Mouse (Mus musculus) limb, embryonic 12.5 days (tissue): ENCODE measurements around the gene 1810043G02Rik. TPM values are rescaled to one million over a fixed set of nuclear protein-coding genes. Genes with fewer than 3 reads are reported as not detected.
A peak's percentile ranks its signal among the peaks of the same experiment; 100 is the strongest.

Experiments used
- ATAC-seq: fragments of 200-750 bp; cut with Nextera tagmentation; 2 replicates; pipeline ENCODE4 v1.8.0; 2017; ENCODE audit warnings: low read depth, moderate TSS enrichment; ENCODE audit not compliant: insufficient number of reproducible peaks, insufficient read depth, low FRiP score, low TSS enrichment
- H3K27ac ChIP-seq: fragments of 300-500 bp; sonication (generic); 2 replicates; pipeline ENCODE4 v1.5.1; 2016; ENCODE audit warnings: mild to moderate bottlenecking, moderate library complexity
- H3K27me3 ChIP-seq: fragments of 300-500 bp; sonication (generic); 2 replicates; pipeline ENCODE4 v1.6.1; 2016; ENCODE audit warnings: mild to moderate bottlenecking, moderate library complexity
- H3K36me3 ChIP-seq: fragments of 300-500 bp; sonication (generic); 2 replicates; pipeline ENCODE4 v1.6.1; 2016; ENCODE audit warnings: mild to moderate bottlenecking, moderate library complexity
- H3K4me1 ChIP-seq: fragments of 300-500 bp; sonication (generic); replicated peaks from 2 replicates; pipeline ENCODE4 v1.6.1; 2016
- H3K4me2 ChIP-seq: fragments of 300-500 bp; sonication (generic); 2 replicates; pipeline ENCODE4 v1.6.1; 2016; ENCODE audit warnings: mild to moderate bottlenecking, moderate library complexity
- H3K4me3 ChIP-seq: fragments of 300-500 bp; sonication (generic); replicated peaks from 2 replicates; pipeline ENCODE4 v1.5.1; 2016; ENCODE audit warnings: mild to moderate bottlenecking
- H3K9ac ChIP-seq: fragments of 300-500 bp; sonication (generic); replicated peaks from 2 replicates; pipeline ENCODE4 v1.6.1; 2016; ENCODE audit warnings: mild to moderate bottlenecking, moderate library complexity
- H3K9me3 ChIP-seq: fragments of 300-500 bp; sonication (generic); 2 replicates; pipeline ENCODE4 v1.6.1; 2016; ENCODE audit warnings: mild to moderate bottlenecking, moderate library complexity
- WGBS: fragments of 180-500 bp; shearing (Covaris S2); methylation state at CpG from one replicate; pipeline ENCODE4 v1.1.7; 2016; 5-methylcytosine and 5-hydroxymethylcytosine counted together
- polyA plus RNA-seq: library from polyadenylated mRNA; unstranded; fragments of >200 nt; fragmentation: Nextera tagmentation; extraction: Ambion mirVana; gene quantifications from 2 replicates; pipeline ENCODE4 v1.2.1, GENCODE M21; 2016

1810043G02Rik gene
- polyA plus RNA-seq, 1 experiment from 2014 or later = 29.2 TPM

- Histone ChIP-seq H3K4me2 (no peak overlapping the region), H3K4me3 (no peak overlapping the region), H3K27ac (no peak overlapping the region), H3K9ac (no peak overlapping the region), H3K27me3 (peaks cover 14% of the 10 kb centered on the region), H3K36me3 (no peaks in the 10 kb centered on the region), H3K4me1 (peaks cover 15% of the 10 kb centered on the region), H3K9me3 (no peaks in the 10 kb centered on the region)
- 71% methylated on average over 5 of the region's 5 CpGs for WGBS
- ATAC-seq = no peak
These were observed 4.0 kb upstream of the 1810043G02Rik start for GRCm38 (mm10) chr10:77974323-77974722.

GRCm38 (mm10) chr10:77974811-77975210 lies 3.5 kb upstream of the 1810043G02Rik start:
- Histone ChIP-seq H3K9ac (no peak overlapping the region), H3K27ac (no peak overlapping the region), H3K4me1 (peaks cover 11% of the 10 kb centered on the region), H3K36me3 (no peaks in the 10 kb centered on the region), H3K9me3 (no peaks in the 10 kb centered on the region), H3K27me3 (peaks cover 9% of the 10 kb centered on the region), H3K4me2 (no peak overlapping the region), H3K4me3 (no peak overlapping the region)
- WGBS = 73% methylated on average over 5 of the region's 5 CpGs
- no peak for ATAC-seq

GRCm38 (mm10) chr10:77975653-77976052 lies 2.7 kb upstream of the 1810043G02Rik start:
- Histone ChIP-seq H3K9me3 (no peaks in the 10 kb centered on the region), H3K27ac (no peak overlapping the region), H3K4me1 (peaks cover 11% of the 10 kb centered on the region; the same call in 1 of the 2 replicates), H3K4me2 (no peak overlapping the region), H3K4me3 (no peak overlapping the region), H3K36me3 (peaks cover 8% of the 10 kb centered on the region), H3K9ac (no peak overlapping the region), H3K27me3 (peaks cover under 1% of the 10 kb centered on the region)
- WGBS = 33% methylated on average over 4 of the region's 4 CpGs
- no peak for ATAC-seq

DNA sequence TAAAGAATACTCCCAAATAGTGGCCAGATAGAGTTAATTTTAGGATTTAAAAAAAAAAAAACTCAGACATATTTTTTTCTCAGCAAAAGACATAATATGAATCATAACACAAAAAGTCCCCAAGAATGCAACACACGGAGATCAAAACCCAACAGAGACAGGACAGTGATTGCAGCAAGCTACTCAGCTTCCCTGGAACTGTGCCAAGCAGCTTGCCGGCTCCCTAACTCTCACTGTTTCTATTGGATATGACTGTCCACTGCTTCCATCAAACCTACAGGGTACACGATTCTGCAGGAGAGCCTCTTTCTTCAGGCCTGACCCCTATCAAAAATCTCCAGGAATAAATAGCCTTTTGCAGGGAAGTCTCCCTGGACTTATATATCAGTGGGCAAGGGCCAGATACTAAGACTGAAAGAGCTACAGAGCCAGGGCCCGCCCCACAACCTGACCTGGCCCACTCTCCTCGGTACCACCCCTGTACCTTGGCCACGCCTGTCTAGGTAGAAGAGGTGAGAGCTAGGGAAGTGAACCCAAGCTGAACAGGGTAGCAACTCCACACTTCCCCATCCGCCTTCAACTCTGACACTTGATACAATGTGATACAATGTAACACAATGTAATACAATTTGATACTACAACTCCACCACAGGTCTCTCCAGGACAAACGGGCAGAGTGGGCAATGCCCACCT lies 1.7 kb upstream of the 1810043G02Rik start:
- H3K4me2 ChIP-seq = no peak overlapping the region
- H3K9ac ChIP-seq = no peak overlapping the region
- no peak overlapping the region for H3K27ac ChIP-seq
- no peaks in the 10 kb centered on the region for H3K27me3 ChIP-seq
- H3K4me1 ChIP-seq = peaks cover 11% of the 10 kb centered on the region; the same call in 1 of the 2 replicates
- peaks cover 18% of the 10 kb centered on the region for H3K36me3 ChIP-seq
- 74% methylated on average over 8 of the region's 8 CpGs for WGBS
- no peak for ATAC-seq
- no peak overlapping the region for H3K4me3 ChIP-seq
- H3K9me3 ChIP-seq = no peaks in the 10 kb centered on the region

DNA sequence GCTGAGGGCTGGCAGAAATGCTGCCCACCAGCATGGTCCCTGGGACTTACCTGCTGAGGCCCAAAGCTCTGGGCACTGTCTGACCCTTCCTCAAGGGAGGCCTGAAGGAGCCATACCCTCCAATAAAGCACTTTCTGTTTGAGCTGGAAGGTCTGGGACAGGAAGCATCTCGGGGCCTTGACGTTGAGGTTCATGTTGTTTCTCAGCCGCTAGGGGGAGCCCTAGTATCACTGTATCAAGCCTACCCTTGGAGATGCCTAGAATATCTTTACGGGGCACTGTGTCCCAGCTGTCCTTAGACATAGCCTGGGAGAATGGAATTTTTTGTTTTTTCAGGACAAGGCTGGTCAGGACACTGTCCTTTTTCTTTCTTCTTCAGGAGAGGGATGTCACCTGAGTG lies 6.3 kb downstream of the 1810043G02Rik start:
- Histone ChIP-seq H3K27ac (no peak overlapping the region), H3K36me3 (peaks cover 70% of the 10 kb centered on the region), H3K9ac (no peak overlapping the region), H3K4me2 (no peak overlapping the region), H3K9me3 (no peaks in the 10 kb centered on the region), H3K27me3 (no peaks in the 10 kb centered on the region), H3K4me1 (no peaks in the 10 kb centered on the region), H3K4me3 (no peak overlapping the region)
- ATAC-seq = peak; percentile 56; the same call in 1 of the 2 replicates
- 2% methylated on average over 4 of the region's 4 CpGs for WGBS

DNA sequence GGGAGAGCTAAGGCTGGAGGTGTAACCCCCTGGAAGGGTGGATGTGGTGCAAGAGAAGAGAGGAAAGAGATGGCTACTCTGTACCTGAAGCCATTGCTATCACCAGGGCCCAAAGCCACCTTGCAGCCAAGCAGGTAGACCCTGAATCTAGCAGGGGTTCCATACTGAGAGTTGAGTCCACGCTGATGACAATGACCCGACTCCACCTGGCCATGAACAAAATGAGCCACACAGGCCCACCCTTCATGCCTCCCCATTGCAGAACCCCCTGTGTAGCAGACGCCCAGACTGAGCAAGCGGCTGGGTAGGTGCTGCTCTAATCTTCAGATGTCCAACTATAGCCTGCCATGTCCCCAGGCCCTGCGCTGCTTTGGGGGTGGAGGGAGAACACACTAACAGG lies 7.5 kb downstream of the 1810043G02Rik start:
- no peak for ATAC-seq
- Histone ChIP-seq H3K4me1 (no peaks in the 10 kb centered on the region), H3K4me3 (no peak overlapping the region), H3K4me2 (no peak overlapping the region), H3K9me3 (no peaks in the 10 kb centered on the region), H3K27ac (no peak overlapping the region), H3K27me3 (no peaks in the 10 kb centered on the region), H3K36me3 (peaks cover 72% of the 10 kb centered on the region), H3K9ac (no peak overlapping the region)
- WGBS = 86% methylated on average over 5 of the region's 5 CpGs

- Histone ChIP-seq H3K27ac (no peak overlapping the region), H3K4me3 (no peak overlapping the region), H3K9ac (no peak overlapping the region), H3K36me3 (peaks cover 99% of the 10 kb centered on the region), H3K9me3 (no peaks in the 10 kb centered on the region), H3K27me3 (no peaks in the 10 kb centered on the region), H3K4me1 (no peaks in the 10 kb centered on the region), H3K4me2 (no peak overlapping the region)
- WGBS = 82% methylated on average over 3 of the region's 3 CpGs
- ATAC-seq = no peak
These were observed 17.3 kb downstream of the 1810043G02Rik start for GRCm38 (mm10) chr10:77995639-77996038.

DNA sequence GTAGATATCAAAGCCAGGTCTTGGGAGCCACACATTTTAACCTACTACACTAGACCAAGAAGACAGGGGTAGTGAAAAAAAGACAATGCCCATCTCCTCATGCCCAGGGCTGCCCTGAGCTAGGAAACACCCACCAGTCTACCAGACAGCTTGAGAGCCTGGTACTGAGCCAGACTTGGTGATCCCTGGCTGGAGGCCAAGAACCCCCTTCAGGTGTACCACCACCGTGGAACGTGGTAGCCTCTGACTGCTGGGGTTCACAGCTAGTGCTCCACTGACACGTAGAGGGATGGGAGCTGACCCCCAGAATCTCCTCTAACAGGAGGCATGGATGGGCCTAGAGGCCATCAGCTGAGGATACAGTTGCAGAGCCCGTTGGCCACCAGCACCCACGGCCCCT lies 21.9 kb downstream of the 1810043G02Rik start:
- H3K36me3 ChIP-seq = peaks cover 96% of the 10 kb centered on the region
- H3K27me3 ChIP-seq = no peaks in the 10 kb centered on the region
- no peaks in the 10 kb centered on the region for H3K4me1 ChIP-seq
- no peak overlapping the region for H3K27ac ChIP-seq
- WGBS = 93% methylated on average over 5 of the region's 5 CpGs
- H3K9me3 ChIP-seq = no peaks in the 10 kb centered on the region
- H3K4me3 ChIP-seq = no peak overlapping the region
- H3K4me2 ChIP-seq = no peak overlapping the region
- H3K9ac ChIP-seq = no peak overlapping the region
- ATAC-seq = no peak

- no peak for ATAC-seq
- peaks cover 85% of the 10 kb centered on the region for H3K36me3 ChIP-seq
- no peaks in the 10 kb centered on the region for H3K9me3 ChIP-seq
- no peak overlapping the region for H3K9ac ChIP-seq
- WGBS = 94% methylated on average over 11 of the region's 11 CpGs
- no peaks in the 10 kb centered on the region for H3K27me3 ChIP-seq
- no peak overlapping the region for H3K4me3 ChIP-seq
- H3K4me2 ChIP-seq = no peak overlapping the region
- no peak overlapping the region for H3K27ac ChIP-seq
- peaks cover 13% of the 10 kb centered on the region for H3K4me1 ChIP-seq
These were observed 23.5 kb downstream of the 1810043G02Rik start for GRCm38 (mm10) chr10:78001796-78002195.

DNA sequence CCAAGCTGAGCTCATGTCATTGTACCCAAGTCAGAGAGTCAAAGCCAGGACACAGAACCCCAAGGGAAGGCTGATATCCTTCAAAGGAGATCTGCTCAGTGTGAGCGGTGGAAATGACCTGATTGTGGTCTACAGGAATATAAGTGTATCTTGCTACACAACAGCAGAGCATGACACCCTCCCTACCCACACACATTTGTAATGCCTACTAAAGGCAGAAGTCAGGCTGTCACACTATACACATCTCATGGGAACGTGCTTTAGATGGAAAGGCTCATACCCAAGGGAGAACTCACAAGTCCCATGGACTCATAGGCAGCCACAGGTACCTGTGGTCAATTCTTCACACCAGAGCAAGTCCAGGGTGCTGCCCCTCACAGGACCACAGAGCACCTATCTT lies 24.0 kb downstream of the 1810043G02Rik start:
- WGBS = 92% methylated on average over 2 of the region's 2 CpGs
- no peak overlapping the region for H3K4me3 ChIP-seq
- no peak for ATAC-seq
- H3K27ac ChIP-seq = no peak overlapping the region
- H3K36me3 ChIP-seq = peaks cover 80% of the 10 kb centered on the region
- no peaks in the 10 kb centered on the region for H3K27me3 ChIP-seq
- no peak overlapping the region for H3K4me2 ChIP-seq
- peaks cover 18% of the 10 kb centered on the region for H3K4me1 ChIP-seq
- H3K9me3 ChIP-seq = no peaks in the 10 kb centered on the region
- no peak overlapping the region for H3K9ac ChIP-seq

- Histone ChIP-seq H3K27me3 (no peaks in the 10 kb centered on the region), H3K9ac (no peak overlapping the region), H3K9me3 (no peaks in the 10 kb centered on the region), H3K4me3 (no peak overlapping the region), H3K36me3 (peaks cover 57% of the 10 kb centered on the region), H3K4me2 (no peak overlapping the region), H3K27ac (no peak overlapping the region), H3K4me1 (peaks cover 34% of the 10 kb centered on the region)
- WGBS = 88% methylated on average over 3 of the region's 3 CpGs
- no peak for ATAC-seq
These were observed 26.3 kb downstream of the 1810043G02Rik start for GRCm38 (mm10) chr10:78004479-78005100.
